Mouse (Mus musculus): Measurements from ENCODE around the gene Cd177. TPM values are rescaled to one million over a fixed set of nuclear protein-coding genes. Genes with fewer than 3 reads are reported as not detected.
"Not testable (repeated sequence)": the region's sequence is repeated elsewhere in the genome, so short reads cannot be mapped to it uniquely, and the experiment has no call there.

Gene Cd177
- not detected in 2 replicates for polyA plus RNA-seq (2012; rRNA removed)

- H3K4me1 ChIP-seq (ENCODE audit: control insufficient read depth, insufficient read depth, low read length): no peaks in the 10 kb centered on the region
- H3K4me3 ChIP-seq (ENCODE audit: insufficient read depth, low read length): no peak within 1 kb of the TSS
- TF ChIP-seq POLR2A (IDR thresholded peaks at IDR 0.05; ENCODE audit: extremely low read depth, insufficient read depth, low read length) (no peak), CTCF (IDR thresholded peaks at IDR 0.05; ENCODE audit: extremely low read depth, insufficient read depth, low read length) (no peak)
- H3K27ac ChIP-seq (ENCODE audit: insufficient read depth, low read length): no peak within 1 kb of the TSS
These were observed at the start of gene Cd177 for GRCm38 (mm10) chr7:24760211-24760610. TSS of gene Cd177 (minus strand) at chr7:24760311.

- Histone ChIP-seq H3K4me1 (ENCODE audit: control insufficient read depth, insufficient read depth, low read length) (no peaks in the 10 kb centered on the region), H3K27ac (ENCODE audit: insufficient read depth, low read length) (no peak overlapping the region), H3K4me3 (ENCODE audit: insufficient read depth, low read length) (no peak overlapping the region)
- TF ChIP-seq CTCF (IDR thresholded peaks at IDR 0.05; ENCODE audit: extremely low read depth, insufficient read depth, low read length): no peak
- TF ChIP-seq POLR2A (IDR thresholded peaks at IDR 0.05; ENCODE audit: extremely low read depth, insufficient read depth, low read length): no peak
These were observed 48.9 kb upstream of the Cd177 start for GRCm38 (mm10) chr7:24809041-24809440.

GRCm38 (mm10) chr7:24804826-24805225, 44.7 kb upstream of the Cd177 start:
- Histone ChIP-seq H3K27ac (ENCODE audit: insufficient read depth, low read length) (no peak overlapping the region), H3K4me1 (ENCODE audit: control insufficient read depth, insufficient read depth, low read length) (no peaks in the 10 kb centered on the region), H3K4me3 (ENCODE audit: insufficient read depth, low read length) (no peak overlapping the region)
- TF ChIP-seq POLR2A (IDR thresholded peaks at IDR 0.05; ENCODE audit: extremely low read depth, insufficient read depth, low read length): no peak
- TF ChIP-seq CTCF (IDR thresholded peaks at IDR 0.05; ENCODE audit: extremely low read depth, insufficient read depth, low read length): no peak

- Histone ChIP-seq H3K27ac (ENCODE audit: insufficient read depth, low read length) (no peak overlapping the region), H3K4me1 (ENCODE audit: control insufficient read depth, insufficient read depth, low read length) (no peaks in the 10 kb centered on the region), H3K4me3 (ENCODE audit: insufficient read depth, low read length) (no peak overlapping the region)
- TF ChIP-seq CTCF (IDR thresholded peaks at IDR 0.05; ENCODE audit: extremely low read depth, insufficient read depth, low read length): no peak
- TF ChIP-seq POLR2A (IDR thresholded peaks at IDR 0.05; ENCODE audit: extremely low read depth, insufficient read depth, low read length): no peak
These were observed 42.1 kb upstream of the Cd177 start for GRCm38 (mm10) chr7:24802149-24802767.

- no peak overlapping the region for H3K27ac ChIP-seq (ENCODE audit: insufficient read depth, low read length)
- H3K4me1 ChIP-seq (ENCODE audit: control insufficient read depth, insufficient read depth, low read length): no peaks in the 10 kb centered on the region
- H3K4me3 ChIP-seq (ENCODE audit: insufficient read depth, low read length): no peak overlapping the region
- no peak for TF ChIP-seq CTCF (IDR thresholded peaks at IDR 0.05; ENCODE audit: extremely low read depth, insufficient read depth, low read length)
- no peak for TF ChIP-seq POLR2A (IDR thresholded peaks at IDR 0.05; ENCODE audit: extremely low read depth, insufficient read depth, low read length)
These were observed 37.8 kb upstream of the Cd177 start for GRCm38 (mm10) chr7:24797918-24798317.

GRCm38 (mm10) chr7:24776918-24777317, 16.8 kb upstream of the Cd177 start, which contains the start of gene Ceacam10:
TSS of gene Ceacam10 (plus strand) at chr7:24777206.
- not testable (repeated sequence) for H3K4me3 ChIP-seq (ENCODE audit: insufficient read depth, low read length); H3K4me1 ChIP-seq (ENCODE audit: control insufficient read depth, insufficient read depth, low read length); H3K27ac ChIP-seq (ENCODE audit: insufficient read depth, low read length)

- TF ChIP-seq POLR2A (IDR thresholded peaks at IDR 0.05; ENCODE audit: extremely low read depth, insufficient read depth, low read length) (no peak), CTCF (IDR thresholded peaks at IDR 0.05; ENCODE audit: extremely low read depth, insufficient read depth, low read length) (no peak)
- Histone ChIP-seq H3K4me3 (ENCODE audit: insufficient read depth, low read length) (no peak overlapping the region), H3K27ac (ENCODE audit: insufficient read depth, low read length) (no peak overlapping the region), H3K4me1 (ENCODE audit: control insufficient read depth, insufficient read depth, low read length) (no peaks in the 10 kb centered on the region)
These were observed 16.0 kb upstream of the Cd177 start for GRCm38 (mm10) chr7:24776145-24776544.

GRCm38 (mm10) chr7:24773942-24774535, 13.9 kb upstream of the Cd177 start:
- TF ChIP-seq CTCF (IDR thresholded peaks at IDR 0.05; ENCODE audit: extremely low read depth, insufficient read depth, low read length) (no peak), POLR2A (IDR thresholded peaks at IDR 0.05; ENCODE audit: extremely low read depth, insufficient read depth, low read length) (no peak)
- Histone ChIP-seq H3K4me1 (ENCODE audit: control insufficient read depth, insufficient read depth, low read length) (no peaks in the 10 kb centered on the region), H3K4me3 (ENCODE audit: insufficient read depth, low read length) (no peak overlapping the region), H3K27ac (ENCODE audit: insufficient read depth, low read length) (no peak overlapping the region)

GRCm38 (mm10) chr7:24771361-24771760, 11.2 kb upstream of the Cd177 start:
- no peak for TF ChIP-seq POLR2A (IDR thresholded peaks at IDR 0.05; ENCODE audit: extremely low read depth, insufficient read depth, low read length)
- TF ChIP-seq CTCF (IDR thresholded peaks at IDR 0.05; ENCODE audit: extremely low read depth, insufficient read depth, low read length): no peak
- H3K27ac ChIP-seq (ENCODE audit: insufficient read depth, low read length): no peak overlapping the region
- no peaks in the 10 kb centered on the region for H3K4me1 ChIP-seq (ENCODE audit: control insufficient read depth, insufficient read depth, low read length)
- H3K4me3 ChIP-seq (ENCODE audit: insufficient read depth, low read length): no peak overlapping the region

GRCm38 (mm10) chr7:24762574-24762973, 2.5 kb upstream of the Cd177 start:
- no peaks in the 10 kb centered on the region for H3K4me1 ChIP-seq (ENCODE audit: control insufficient read depth, insufficient read depth, low read length)

More at GRCm38 (mm10) chr7:24762574-24762973, 2.5 kb upstream of the Cd177 start:
- TF ChIP-seq POLR2A (IDR thresholded peaks at IDR 0.05; ENCODE audit: extremely low read depth, insufficient read depth, low read length) (no peak), CTCF (IDR thresholded peaks at IDR 0.05; ENCODE audit: extremely low read depth, insufficient read depth, low read length) (no peak)
- no peak overlapping the region for H3K27ac ChIP-seq (ENCODE audit: insufficient read depth, low read length)
- H3K4me3 ChIP-seq (ENCODE audit: insufficient read depth, low read length): no peak overlapping the region
